Mouse (Mus musculus) erythroid progenitor cell, adult 5-6 weeks (primary cell): Measurements from ENCODE around the gene Slc22a21. TPM values are rescaled to one million over a fixed set of nuclear protein-coding genes. Genes with fewer than 3 reads are reported as not detected.
"Not testable (repeated sequence)": the region's sequence is repeated elsewhere in the genome, so short reads cannot be mapped to it uniquely, and the experiment has no call there.

Experiments
- ATAC-seq: replicated peaks from 2 replicates; pipeline ENCODE4 v1.8.0; 2016; ENCODE audit warnings: moderate number of reproducible peaks, mild to moderate bottlenecking, moderate TSS enrichment, inconsistent platforms; ENCODE audit not compliant: poor library complexity, low FRiP score, severe bottlenecking
- total RNA-seq, 2 experiments: library from RNA; stranded (forward) in 1 of 2; stranded (reverse) in 1 of 2; fragments of 150-400 nt in 1 of 2; fragments of 186-747, 209-891 nt in 1 of 2; gene quantifications; 2 replicates each; pipeline versions ENCODE4 v1.2.3 to v1.2.4; 2015 to 2017; ENCODE audit warnings: low replicate concordance in 2 of 2

The Slc22a21 gene
- total RNA-seq, 2 experiments from 2014 or later, result 4.2 to 7.5 TPM

DNA sequence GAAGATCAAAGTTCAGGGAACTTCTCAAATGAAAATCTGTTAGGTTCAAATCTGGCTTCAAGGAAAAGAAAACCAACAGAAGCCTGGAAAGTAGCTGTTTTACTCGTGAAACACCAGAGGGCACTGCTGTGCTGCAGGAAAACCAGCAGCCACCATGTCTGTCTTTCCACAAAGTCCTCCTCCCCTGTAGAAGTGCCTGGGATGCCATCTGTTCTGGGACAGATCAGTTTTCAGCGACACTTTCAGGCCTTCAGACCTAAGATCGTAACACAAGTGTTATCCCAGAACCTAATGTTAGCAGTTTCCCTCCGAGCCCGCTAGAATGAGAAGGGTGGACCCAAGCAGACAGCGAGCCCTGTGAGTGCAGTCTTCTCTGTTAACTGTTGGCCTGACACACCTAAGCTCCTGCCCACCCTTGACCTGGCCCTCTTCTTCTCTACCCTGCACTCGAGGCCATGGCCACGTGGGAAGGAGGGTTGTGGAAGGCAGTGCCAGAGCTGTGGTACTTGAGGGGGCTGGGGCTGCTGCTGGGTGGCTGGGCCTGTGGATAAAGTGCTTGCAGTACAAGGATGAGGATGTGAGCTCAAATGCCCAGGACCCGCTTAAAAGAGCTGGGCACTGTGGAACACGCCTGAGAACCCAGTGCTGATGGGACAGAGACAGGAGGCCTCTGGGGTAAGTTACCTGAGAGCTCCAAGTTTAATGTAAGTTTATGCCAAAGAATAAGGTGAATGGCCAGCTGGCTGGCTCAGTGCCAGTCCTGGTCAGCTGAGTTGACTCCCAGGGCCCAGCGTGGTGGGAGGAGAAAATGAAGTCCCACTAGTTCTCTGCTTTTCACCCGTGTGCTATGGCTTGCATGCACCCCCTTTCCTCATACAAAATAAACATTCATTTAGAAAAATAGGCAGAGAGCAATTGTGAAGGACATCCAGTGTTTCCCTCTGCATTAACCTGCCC lies 22.9 kb upstream of the Slc22a21 start:
- ATAC-seq, result peak; percentile 27; the same call in 1 of the 2 replicates

- no peak for ATAC-seq
Observed at GRCm38 (mm10) chr11:54002147-54002760, 22.1 kb upstream of the Slc22a21 start.

- no peak for ATAC-seq
Observed at GRCm38 (mm10) chr11:53997661-53998060, 17.5 kb upstream of the Slc22a21 start.

- ATAC-seq, result no peak
Observed at GRCm38 (mm10) chr11:53992264-53992663, 12.1 kb upstream of the Slc22a21 start.

DNA sequence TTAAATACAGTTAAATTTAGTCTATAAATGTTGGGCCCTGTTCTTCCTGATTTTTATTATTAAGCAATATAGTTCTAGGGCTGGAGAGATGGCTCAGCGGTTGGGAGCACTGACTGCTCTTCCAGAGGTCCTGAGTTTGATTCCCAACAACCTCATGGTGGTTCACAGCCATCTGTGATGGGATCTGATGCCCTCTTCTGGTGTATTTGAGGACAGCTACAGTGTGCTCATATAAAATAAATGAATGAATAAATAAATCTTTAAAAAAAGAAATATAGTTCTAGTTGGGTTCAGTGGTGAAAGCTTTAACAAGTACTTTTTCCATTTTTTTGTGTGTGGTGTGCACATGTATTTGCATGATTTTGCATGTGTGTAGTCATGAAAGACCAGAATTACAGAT lies 9.1 kb upstream of the Slc22a21 start:
- no peak for ATAC-seq

DNA sequence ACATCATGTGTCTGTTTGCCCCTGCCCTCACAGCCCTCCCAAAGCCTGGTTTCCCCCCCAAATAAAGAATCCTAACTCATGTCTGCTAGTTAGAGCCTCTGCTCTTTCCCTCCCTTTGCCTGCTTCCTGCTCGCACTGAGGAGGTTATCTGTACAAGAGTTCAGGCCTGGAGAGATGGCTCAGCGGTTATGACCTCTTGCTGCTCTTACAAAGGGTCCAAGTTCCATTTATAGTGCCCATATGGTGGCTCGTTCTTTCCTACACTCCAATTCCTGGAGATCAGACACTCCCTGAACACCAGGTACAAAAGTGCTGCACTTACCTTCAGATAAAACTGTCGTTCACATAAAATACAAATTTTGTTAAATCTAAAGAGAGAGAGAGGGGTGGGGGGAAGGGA lies 7.9 kb upstream of the Slc22a21 start:
- ATAC-seq, result no peak

DNA sequence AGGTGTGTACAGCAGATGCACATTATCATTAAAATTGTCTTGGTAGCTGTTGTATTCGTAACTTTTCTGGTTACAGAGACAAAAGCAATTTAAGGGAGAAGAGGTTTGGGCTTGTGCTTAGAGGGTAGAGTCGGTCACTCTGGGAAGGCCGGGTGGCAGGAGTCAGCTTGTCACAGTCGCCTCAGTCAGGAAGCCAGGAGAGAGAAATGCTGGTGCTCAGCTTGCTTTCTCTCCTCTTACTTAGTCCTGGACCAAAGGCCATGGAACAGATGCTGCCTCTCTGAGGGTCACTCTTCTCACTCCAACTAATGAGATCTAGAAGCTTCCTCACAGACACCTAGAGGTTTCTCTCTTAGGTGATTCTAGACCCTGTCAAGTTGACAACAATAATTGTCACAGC lies 1.3 kb upstream of the Slc22a21 start:
- ATAC-seq, result no peak

DNA sequence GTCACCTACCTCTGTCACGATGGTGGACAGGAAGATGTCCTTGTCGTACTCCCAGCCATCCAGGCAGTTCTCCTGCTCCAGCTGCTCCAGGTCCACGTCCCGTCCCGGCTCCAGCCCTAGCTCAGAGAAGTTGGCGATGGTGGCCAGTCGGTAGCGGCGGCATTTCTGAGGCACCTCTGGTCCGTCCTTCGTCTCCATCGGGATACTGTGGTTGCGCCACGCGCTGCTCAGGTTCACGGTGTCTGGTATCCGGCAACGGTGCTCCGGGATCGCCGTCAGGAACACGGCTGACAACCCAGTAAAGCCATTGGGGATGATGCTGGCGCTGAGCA lies 710 bp downstream of the Slc22a21 start:
- peak; percentile 26 for ATAC-seq

DNA sequence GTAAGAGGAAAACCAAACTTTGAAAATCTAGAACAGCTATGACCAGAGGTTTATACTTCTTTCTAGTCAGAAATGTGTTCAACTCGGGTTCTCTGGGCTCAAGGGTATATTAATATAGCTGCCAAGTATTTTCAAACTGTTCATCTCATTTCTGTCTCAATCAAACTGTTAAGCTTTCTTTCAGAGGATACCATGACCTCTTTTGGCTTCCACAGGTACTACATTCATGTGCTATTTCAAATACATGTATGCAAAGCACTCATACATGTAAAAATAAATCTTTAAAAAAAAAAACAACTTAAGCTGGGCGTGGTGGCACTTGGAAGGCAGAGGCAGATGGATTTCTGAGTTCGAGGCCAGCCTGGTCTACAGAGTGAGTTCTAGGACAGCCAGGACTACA lies 2.5 kb downstream of the Slc22a21 start:
- ATAC-seq, result no peak

DNA sequence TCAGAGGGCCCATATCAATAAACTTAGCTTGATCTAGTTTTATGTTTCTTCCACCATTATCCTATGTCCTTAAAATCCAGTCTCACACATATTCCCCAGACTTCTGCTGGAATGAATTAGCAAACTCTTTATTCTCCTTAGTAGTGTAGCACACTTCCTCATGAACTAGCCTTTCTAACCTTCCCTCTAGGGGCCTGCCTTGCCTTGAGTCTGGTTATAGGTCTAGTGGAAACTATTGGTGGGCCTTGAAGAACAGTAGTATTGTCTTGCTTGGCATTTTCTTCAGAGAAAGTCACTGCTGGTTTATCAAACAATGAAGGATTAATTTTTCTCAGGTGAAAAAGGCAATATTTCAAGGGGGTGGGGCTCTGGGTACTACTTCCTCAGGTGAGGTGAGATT lies 4.6 kb downstream of the Slc22a21 start:
- ATAC-seq, result no peak

- no peak for ATAC-seq
Observed at GRCm38 (mm10) chr11:53958984-53959383, 21.1 kb downstream of the Slc22a21 start.

DNA sequence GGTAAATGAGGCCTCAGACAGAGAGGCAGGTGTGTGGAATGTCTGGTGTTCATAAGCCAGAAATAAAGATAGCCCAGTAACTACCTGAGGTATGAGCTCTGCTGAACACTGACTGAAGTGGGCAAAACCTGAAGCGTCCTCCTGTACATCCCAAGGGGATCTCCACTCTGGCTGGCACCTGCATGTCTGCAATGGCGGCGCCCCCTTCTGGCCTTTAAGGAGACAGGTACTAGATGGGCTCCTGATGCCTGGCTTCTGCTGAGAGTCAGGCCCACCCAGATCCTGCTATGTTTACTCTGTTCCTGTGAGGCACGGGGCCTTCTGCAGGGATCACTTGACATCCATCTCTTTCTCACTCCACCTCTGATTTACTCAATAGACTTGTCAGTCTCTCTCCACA lies 22.0 kb downstream of the Slc22a21 start:
- ATAC-seq, result not testable (repeated sequence)

DNA sequence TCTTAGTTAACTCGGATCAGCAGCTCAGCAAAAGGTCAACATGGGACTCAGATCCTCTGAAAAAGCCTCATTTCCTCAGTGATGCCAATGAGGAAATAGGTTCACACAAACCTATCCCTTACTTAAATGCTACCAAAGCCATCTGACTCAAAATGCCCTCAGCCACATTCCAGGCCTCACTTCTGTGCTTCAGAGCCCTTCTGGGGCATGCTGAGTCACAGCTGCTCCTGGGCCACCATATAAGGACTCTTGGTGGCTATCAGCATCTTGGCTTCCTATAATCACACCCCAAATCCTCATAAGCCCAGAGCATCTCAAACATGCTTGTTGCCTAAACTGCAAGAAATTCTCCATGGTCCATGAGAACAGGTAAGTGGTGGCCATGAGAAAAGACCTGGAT lies 23.5 kb downstream of the Slc22a21 start:
- ATAC-seq, result no peak

DNA sequence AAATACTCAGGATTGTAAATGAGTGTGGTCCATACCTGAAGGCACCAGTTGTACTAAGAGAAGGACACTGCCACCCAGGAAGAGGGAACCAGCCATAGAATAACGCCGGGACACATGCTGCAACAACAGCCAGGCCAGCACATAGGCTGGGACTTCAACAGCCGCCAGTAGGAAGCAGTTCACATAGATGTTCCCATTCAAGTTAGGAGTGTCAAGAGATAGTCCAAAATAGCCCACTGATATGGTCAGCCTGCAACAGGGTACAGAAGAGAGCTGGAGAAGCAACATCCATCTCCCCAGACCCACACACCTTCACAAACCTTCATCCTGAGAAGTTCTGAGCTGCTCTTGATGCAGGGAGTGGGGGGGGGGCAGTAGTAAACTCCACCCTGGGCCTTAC lies 25.5 kb downstream of the Slc22a21 start:
- ATAC-seq, result no peak

GRCm38 (mm10) chr11:53950133-53950532 lies 30.0 kb downstream of the Slc22a21 start:
- ATAC-seq, result not testable (repeated sequence)

GRCm38 (mm10) chr11:53931944-53932318 lies 48.2 kb downstream of the Slc22a21 start:
- ATAC-seq, result peak; percentile 25; the same call in 1 of the 2 replicates

DNA sequence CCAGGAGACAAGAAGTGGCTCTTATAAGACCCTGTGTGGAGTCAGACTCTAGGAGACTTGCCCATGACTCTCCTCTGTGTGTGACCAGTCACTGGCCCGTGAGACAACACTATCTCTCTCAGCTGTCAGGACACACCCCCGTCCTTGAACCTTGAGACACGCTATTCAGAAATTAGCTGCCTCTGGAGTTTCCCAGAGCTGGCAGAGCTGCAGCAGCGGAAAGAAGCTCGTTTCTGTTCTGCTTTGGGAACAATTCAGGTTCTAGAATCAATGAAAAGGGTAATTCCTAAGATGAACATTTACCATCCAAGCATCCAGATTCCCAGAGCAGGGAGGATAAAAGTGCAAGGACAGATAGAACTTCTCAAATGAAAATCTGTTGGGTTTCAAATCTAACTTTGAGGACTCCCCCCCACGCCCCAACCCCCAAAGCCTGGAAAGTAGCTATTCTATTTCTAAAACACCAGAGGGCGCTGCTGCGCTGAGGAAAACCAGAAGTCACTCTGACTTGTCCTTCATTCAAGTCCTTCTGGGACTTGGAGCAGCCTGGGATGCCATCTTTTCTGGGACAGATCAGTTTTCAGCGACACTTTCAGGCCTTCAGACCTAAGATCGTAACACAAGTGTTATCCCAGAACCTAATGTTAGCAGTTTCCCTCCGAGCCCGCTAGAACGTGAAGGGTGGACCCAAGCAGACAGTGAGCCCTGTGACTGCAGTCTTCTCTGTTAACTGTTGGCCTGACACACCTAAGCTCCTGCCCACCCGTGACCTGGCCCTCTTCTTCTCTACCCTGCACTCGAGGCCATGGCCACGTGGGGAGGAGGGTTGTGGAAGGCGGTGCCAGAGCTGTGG lies 48.8 kb downstream of the Slc22a21 start:
- ATAC-seq, result 0 out of 2 replicates have a peak, but pooled peaks have one; percentile 57

- ATAC-seq, result no peak
Observed at GRCm38 (mm10) chr11:53929741-53930140, 50.4 kb downstream of the Slc22a21 start.

- ATAC-seq, result no peak
Observed at GRCm38 (mm10) chr11:53928585-53928984, 51.5 kb downstream of the Slc22a21 start.

- no peak for ATAC-seq
Observed at GRCm38 (mm10) chr11:53926303-53926702, 53.8 kb downstream of the Slc22a21 start.
